16 mouse cellular contexts compared by ENCODE assay signal in genomic region chr7:139095282-139095681, GRCm38 (mm10).
DNase-seq lines count a peak whose midpoint lies in the region; ATAC-seq lines count a peak whose summit lies in the region.
"Had no signal": no experiment of that assay in that cellular context is flagged by ENCODE, and none has a peak within 500 bp of the region (broad histone marks: within the 10 kb centered on the region; RNA-seq: fewer than 3 reads in every experiment).

No protein-coding gene starts in this region.

- peak; percentile 52 for DNase-seq in cerebellum, adult 11-12 months
- no peak for DNase-seq in cerebellum, adult 11 months
- peak; percentile 61 for DNase-seq in cerebellum, adult 9-10 months
- DNase-seq in cerebellum, postnatal 36 days: no peak
- DNase-seq in cerebellum, postnatal 14 days: peak; percentile 32 to 52
- DNase-seq: adrenal gland, adult 8-10 months; adrenal gland, postnatal 14 days; adrenal gland, postnatal 36 days; B cell, adult 2 months; forebrain, postnatal 0 days had no signal

- ATAC-seq in cerebellum, adult (ENCODE audit: insufficient number of reproducible peaks, low FRiP score, low TSS enrichment): no peak
- ATAC-seq: activated CD4-positive, CD25-positive, alpha-beta regulatory T cell, adult 4 months; CD4-positive, CD25-positive, alpha-beta regulatory T cell, adult 4 months; forebrain, embryonic 13.5 days; forebrain, embryonic 15.5 days; forebrain, postnatal 0 days; Patski had no signal

Comparison
In these comparisons a context has a peak if more than half of its experiments do, and no peak if none do; other contexts are left out.
1. DNase-seq: peak in cerebellum, adult 11-12 months (single experiment), cerebellum, adult 9-10 months (single experiment) and cerebellum, postnatal 14 days (2 of 2); none in cerebellum, adult 11 months (single experiment) and cerebellum, postnatal 36 days (0 of 2).